Comparison of ENCODE assay signal across 9 mouse cellular contexts in genomic region chr6:52919442-52919841, GRCm38 (mm10).
"Had no signal": no experiment of that assay in that cellular context is flagged by ENCODE, and none has a peak within 500 bp of the region (broad histone marks: within the 10 kb centered on the region; RNA-seq: fewer than 3 reads in every experiment).

No protein-coding gene starts in this region.

- H3K9me3 ChIP-seq: kidney, embryonic 15.5 days; liver, embryonic 13.5 days; lung, embryonic 15.5 days; megakaryocyte, embryonic 14.5 days; midbrain, embryonic 15.5 days; neural tube, embryonic 12.5 days had no signal

- H3K36me3 ChIP-seq: kidney, embryonic 15.5 days; liver, embryonic 13.5 days; lung, embryonic 15.5 days; midbrain, embryonic 15.5 days; neural tube, embryonic 12.5 days had no signal

- H3K4me3 ChIP-seq: kidney, embryonic 15.5 days; liver, embryonic 13.5 days; lung, embryonic 15.5 days; megakaryocyte, embryonic 14.5 days; midbrain, embryonic 15.5 days; neural tube, embryonic 12.5 days had no signal

- H3K27me3 ChIP-seq: liver, embryonic 13.5 days; lung, embryonic 15.5 days; midbrain, embryonic 15.5 days had no signal

- H3K4me1 ChIP-seq: kidney, embryonic 15.5 days; liver, embryonic 13.5 days; lung, embryonic 15.5 days; megakaryocyte, embryonic 14.5 days; midbrain, embryonic 15.5 days; neural tube, embryonic 12.5 days had no signal

- H3K27ac ChIP-seq: kidney, embryonic 15.5 days; liver, embryonic 13.5 days; lung, embryonic 15.5 days; macrophage; midbrain, embryonic 15.5 days; neural tube, embryonic 12.5 days had no signal

- H3K9ac ChIP-seq: kidney, embryonic 15.5 days; liver, embryonic 13.5 days; liver, postnatal 0 days; lung, embryonic 15.5 days; midbrain, embryonic 15.5 days; neural tube, embryonic 12.5 days had no signal

- H3K4me2 ChIP-seq: kidney, embryonic 15.5 days; liver, embryonic 13.5 days; lung, embryonic 15.5 days; midbrain, embryonic 11.5 days; midbrain, embryonic 15.5 days; neural tube, embryonic 12.5 days had no signal
